Mouse (Mus musculus): ENCODE data around the gene Rad23a. TPM values are rescaled to one million over a fixed set of nuclear protein-coding genes. Genes with fewer than 3 reads are reported as not detected.

Gene Rad23a
- polyA plus RNA-seq, 1 experiment from 2014 or later = 110 TPM

GRCm38 (mm10) chr8:84810896-84811295 lies 29.6 kb downstream of the Rad23a start:
- H3K4me3 ChIP-seq (replicated peaks) = peak overlapping the region; percentile 41
- no peaks in the 10 kb centered on the region for H3K9me3 ChIP-seq (replicated peaks)
- under 1% methylated on average over 32 of the region's 32 CpGs for WGBS
- H3K4me2 ChIP-seq (replicated peaks) = peak overlapping the region; percentile 58
- no peaks in the 10 kb centered on the region for H3K36me3 ChIP-seq
- ATAC-seq (ENCODE audit: insufficient number of reproducible peaks, low FRiP score, low TSS enrichment, low read depth) = peak; percentile 79
- no peak overlapping the region for H3K9ac ChIP-seq
- peaks cover 28% of the 10 kb centered on the region for H3K27me3 ChIP-seq
- H3K4me1 ChIP-seq = peaks cover 27% of the 10 kb centered on the region
- no peak overlapping the region; the same call in 1 of the 2 replicates for H3K27ac ChIP-seq (replicated peaks)

DNA sequence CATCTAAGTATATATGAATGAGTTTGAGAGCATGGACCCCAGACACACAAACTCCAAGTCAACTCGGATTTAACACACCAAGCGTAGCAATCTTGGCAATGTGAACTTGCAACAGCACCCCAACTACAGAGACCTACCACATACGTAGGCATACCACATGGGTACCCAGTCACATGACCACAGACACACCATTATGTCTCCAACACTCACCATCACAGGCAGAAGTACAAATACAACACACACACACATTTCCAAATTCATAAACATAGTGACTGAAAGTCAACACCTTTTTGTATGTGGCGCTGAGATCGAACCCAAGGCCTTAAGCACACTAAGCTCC lies 30.6 kb downstream of the Rad23a start:
- no peak overlapping the region for H3K4me3 ChIP-seq (replicated peaks)
- WGBS = 78% methylated on average over 5 of the region's 5 CpGs
- no peak overlapping the region for H3K9ac ChIP-seq
- no peak overlapping the region for H3K27ac ChIP-seq (replicated peaks)
- H3K27me3 ChIP-seq = peaks cover 30% of the 10 kb centered on the region
- peaks cover 22% of the 10 kb centered on the region for H3K4me1 ChIP-seq
- H3K36me3 ChIP-seq = no peaks in the 10 kb centered on the region
- H3K9me3 ChIP-seq (replicated peaks) = no peaks in the 10 kb centered on the region
- no peak overlapping the region for H3K4me2 ChIP-seq (replicated peaks)
- ATAC-seq (ENCODE audit: insufficient number of reproducible peaks, low FRiP score, low TSS enrichment, low read depth) = no peak

GRCm38 (mm10) chr8:84809109-84809940 lies 31.1 kb downstream of the Rad23a start:
- Histone ChIP-seq H3K4me2 (replicated peaks) (no peak overlapping the region), H3K9me3 (replicated peaks) (no peaks in the 10 kb centered on the region), H3K36me3 (no peaks in the 10 kb centered on the region), H3K4me3 (replicated peaks) (no peak overlapping the region), H3K27ac (replicated peaks) (no peak overlapping the region), H3K4me1 (peaks cover 17% of the 10 kb centered on the region), H3K27me3 (peaks cover 30% of the 10 kb centered on the region), H3K9ac (no peak overlapping the region)
- no peak for ATAC-seq (ENCODE audit: insufficient number of reproducible peaks, low FRiP score, low TSS enrichment, low read depth)
- WGBS = 61% methylated on average over 12 of the region's 12 CpGs

GRCm38 (mm10) chr8:84806031-84806430 lies 34.4 kb downstream of the Rad23a start:
- Histone ChIP-seq H3K27ac (replicated peaks) (no peak overlapping the region), H3K4me2 (replicated peaks) (no peak overlapping the region), H3K4me1 (peaks cover 15% of the 10 kb centered on the region), H3K36me3 (no peaks in the 10 kb centered on the region), H3K27me3 (peaks cover 17% of the 10 kb centered on the region), H3K9ac (no peak overlapping the region), H3K9me3 (replicated peaks) (no peaks in the 10 kb centered on the region), H3K4me3 (replicated peaks) (no peak overlapping the region)
- WGBS = 93% methylated on average over 5 of the region's 5 CpGs
- ATAC-seq (ENCODE audit: insufficient number of reproducible peaks, low FRiP score, low TSS enrichment, low read depth) = no peak

- peak within 1 kb of the TSS; percentile 98 for H3K9ac ChIP-seq
- peak; percentile 32 for ATAC-seq (ENCODE audit: insufficient number of reproducible peaks, low FRiP score, low TSS enrichment, low read depth)
- H3K9me3 ChIP-seq (replicated peaks) = no peaks in the 10 kb centered on the region
- H3K4me1 ChIP-seq = peaks cover 53% of the 10 kb centered on the region
- H3K36me3 ChIP-seq = peaks cover 11% of the 10 kb centered on the region; the same call in 1 of the 2 replicates
- 2% methylated on average over 71 of the region's 125 CpGs for WGBS
- peaks cover 20% of the 10 kb centered on the region; the same call in 1 of the 2 replicates for H3K27me3 ChIP-seq
- peak within 1 kb of the TSS; percentile 83 for H3K4me3 ChIP-seq (replicated peaks)
- peak within 1 kb of the TSS; percentile 73 for H3K4me2 ChIP-seq (replicated peaks)
- H3K27ac ChIP-seq (replicated peaks) = peak within 1 kb of the TSS; percentile 94
Measured at GRCm38 (mm10) chr8:84799999-84800831, 40.2 kb downstream of the Rad23a start, which contains the start of gene Nfix. Gene Nfix (minus strand): TSS chr8:84800344.

DNA sequence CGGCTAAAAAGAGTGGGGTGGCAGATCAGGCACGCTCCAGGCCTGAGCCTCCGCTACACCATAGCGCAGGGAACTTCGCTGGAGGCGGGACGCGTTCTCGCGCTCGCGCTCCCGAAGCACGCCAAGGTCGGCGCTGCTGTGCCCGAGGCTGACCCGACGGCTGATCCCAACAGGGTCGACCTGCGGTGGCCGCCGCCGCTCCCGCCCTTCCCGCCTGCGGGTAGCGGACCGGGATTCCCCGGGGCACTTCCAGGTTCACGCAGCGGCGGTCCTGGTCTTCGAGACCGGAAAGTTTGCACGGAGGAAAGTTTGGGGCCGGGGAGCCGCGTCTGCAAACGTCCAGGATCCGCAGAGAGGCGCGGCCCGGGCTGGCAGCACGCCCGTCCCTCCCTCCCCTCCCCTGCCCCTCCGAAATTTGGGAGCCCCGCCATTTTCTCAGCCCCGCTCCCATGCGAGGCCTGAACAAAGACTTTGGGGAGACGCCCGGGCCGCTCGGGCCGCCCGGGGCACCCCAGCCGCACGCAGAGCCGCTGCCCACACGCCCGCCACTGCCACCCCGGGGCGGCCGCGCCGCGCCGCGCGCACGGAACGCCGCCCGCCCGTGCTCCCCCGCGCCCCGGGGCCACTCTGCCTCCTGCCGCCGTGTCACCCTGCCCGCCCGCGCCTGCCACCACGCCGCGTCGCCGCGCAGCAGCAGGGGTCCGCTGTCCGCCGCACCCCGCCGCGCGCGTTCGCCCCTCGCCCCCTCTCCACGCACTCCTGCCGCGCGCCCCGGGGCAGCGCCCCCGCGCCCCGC lies 41.1 kb downstream of the Rad23a start:
- Histone ChIP-seq H3K27me3 (peaks cover 13% of the 10 kb centered on the region; the same call in 1 of the 2 replicates), H3K9me3 (replicated peaks) (no peaks in the 10 kb centered on the region), H3K27ac (replicated peaks) (peak overlapping the region; percentile 94), H3K36me3 (peaks cover 12% of the 10 kb centered on the region; the same call in 1 of the 2 replicates), H3K4me2 (replicated peaks) (peak overlapping the region; percentile 73), H3K9ac (peak overlapping the region; percentile 98), H3K4me3 (replicated peaks) (peak overlapping the region; percentile 83), H3K4me1 (peaks cover 58% of the 10 kb centered on the region)
- under 1% methylated on average over 85 of the region's 108 CpGs for WGBS
- 0 out of 2 replicates have a peak, but pooled peaks have one; percentile 40 for ATAC-seq (ENCODE audit: insufficient number of reproducible peaks, low FRiP score, low TSS enrichment, low read depth)

DNA sequence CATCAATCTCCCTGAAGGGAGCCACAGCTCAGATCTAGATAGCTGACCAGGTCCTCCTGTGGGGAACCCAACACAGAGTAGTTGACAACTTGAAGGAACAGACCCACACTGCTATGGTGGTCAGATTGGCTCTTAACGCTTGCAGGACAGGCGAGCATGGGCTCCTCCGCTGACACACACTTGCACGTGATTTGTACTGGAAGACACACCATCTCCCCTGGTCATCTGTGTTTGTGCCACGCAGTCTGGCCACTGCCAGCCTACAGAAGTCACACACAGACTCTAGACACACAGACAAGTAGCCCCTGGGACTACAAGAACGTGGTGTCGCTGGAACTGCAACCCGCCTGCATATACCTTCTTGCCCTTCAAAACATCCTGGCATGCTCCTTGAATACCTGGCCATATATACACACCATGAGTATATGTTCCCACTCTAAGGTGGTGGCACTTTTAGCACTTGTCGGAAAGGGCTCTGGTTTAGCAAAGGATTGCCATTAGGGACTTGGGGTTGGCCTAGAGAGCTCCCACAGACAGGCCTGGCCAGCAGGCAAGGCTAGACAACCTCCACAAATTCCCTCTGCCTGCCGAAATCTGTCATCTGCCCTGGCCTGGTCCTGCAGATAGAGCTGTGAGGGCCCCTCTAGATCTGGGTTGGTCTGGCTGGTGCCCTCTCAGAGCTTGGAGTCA lies 41.9 kb downstream of the Rad23a start:
- Histone ChIP-seq H3K36me3 (peaks cover 12% of the 10 kb centered on the region; the same call in 1 of the 2 replicates), H3K9me3 (replicated peaks) (no peaks in the 10 kb centered on the region), H3K4me3 (replicated peaks) (peak overlapping the region; percentile 83), H3K4me1 (peaks cover 66% of the 10 kb centered on the region), H3K4me2 (replicated peaks) (peak overlapping the region; percentile 73), H3K27ac (replicated peaks) (peak overlapping the region; percentile 94), H3K9ac (peak overlapping the region; percentile 98), H3K27me3 (peaks cover 13% of the 10 kb centered on the region; the same call in 1 of the 2 replicates)
- ATAC-seq (ENCODE audit: insufficient number of reproducible peaks, low FRiP score, low TSS enrichment, low read depth) = no peak
- WGBS = 49% methylated on average over 10 of the region's 10 CpGs

GRCm38 (mm10) chr8:84797971-84798370 lies 42.5 kb downstream of the Rad23a start:
- H3K9ac ChIP-seq = no peak overlapping the region
- H3K36me3 ChIP-seq = peaks cover 12% of the 10 kb centered on the region; the same call in 1 of the 2 replicates
- H3K27ac ChIP-seq (replicated peaks) = no peak overlapping the region
- peaks cover 13% of the 10 kb centered on the region; the same call in 1 of the 2 replicates for H3K27me3 ChIP-seq
- H3K4me1 ChIP-seq = peaks cover 68% of the 10 kb centered on the region
- peak overlapping the region; percentile 83 for H3K4me3 ChIP-seq (replicated peaks)
- H3K9me3 ChIP-seq (replicated peaks) = no peaks in the 10 kb centered on the region
- ATAC-seq (ENCODE audit: insufficient number of reproducible peaks, low FRiP score, low TSS enrichment, low read depth) = no peak
- H3K4me2 ChIP-seq (replicated peaks) = peak overlapping the region; percentile 73
- 71% methylated on average over 6 of the region's 6 CpGs for WGBS

- ATAC-seq (ENCODE audit: insufficient number of reproducible peaks, low FRiP score, low TSS enrichment, low read depth) = no peak
- H3K4me2 ChIP-seq (replicated peaks) = peak overlapping the region; percentile 73; the same call in 1 of the 2 replicates
- H3K4me3 ChIP-seq (replicated peaks) = peak overlapping the region; percentile 83; the same call in 1 of the 2 replicates
- no peak overlapping the region for H3K9ac ChIP-seq
- peaks cover 74% of the 10 kb centered on the region for H3K4me1 ChIP-seq
- H3K36me3 ChIP-seq = peaks cover 12% of the 10 kb centered on the region; the same call in 1 of the 2 replicates
- H3K9me3 ChIP-seq (replicated peaks) = no peaks in the 10 kb centered on the region
- 72% methylated on average over 15 of the region's 15 CpGs for WGBS
- H3K27ac ChIP-seq (replicated peaks) = no peak overlapping the region
- H3K27me3 ChIP-seq = peaks cover 13% of the 10 kb centered on the region; the same call in 1 of the 2 replicates
Measured at GRCm38 (mm10) chr8:84797256-84797797, 43.1 kb downstream of the Rad23a start.

GRCm38 (mm10) chr8:84794486-84794885 lies 46.0 kb downstream of the Rad23a start:
- H3K4me3 ChIP-seq (replicated peaks) = 0 out of 2 replicates have a peak overlapping the region, but pooled peaks have one; percentile 8

More at GRCm38 (mm10) chr8:84794486-84794885, 46.0 kb downstream of the Rad23a start:
- H3K4me1 ChIP-seq = peaks cover 94% of the 10 kb centered on the region
- peak overlapping the region; percentile 45 for H3K4me2 ChIP-seq (replicated peaks)
- 46% methylated on average over 7 of the region's 7 CpGs for WGBS
- no peak overlapping the region for H3K9ac ChIP-seq
- peaks cover 13% of the 10 kb centered on the region; the same call in 1 of the 2 replicates for H3K27me3 ChIP-seq
- H3K27ac ChIP-seq (replicated peaks) = peak overlapping the region; percentile 85
- no peak for ATAC-seq (ENCODE audit: insufficient number of reproducible peaks, low FRiP score, low TSS enrichment, low read depth)
- no peaks in the 10 kb centered on the region for H3K9me3 ChIP-seq (replicated peaks)
- peaks cover 12% of the 10 kb centered on the region; the same call in 1 of the 2 replicates for H3K36me3 ChIP-seq
